Mouse (Mus musculus): ENCODE measurements around the gene Pla2g4e.
"Not testable (repeated sequence)": the region's sequence is repeated elsewhere in the genome, so short reads cannot be mapped to it uniquely, and the experiment has no call there.

Gene Pla2g4e

DNA sequence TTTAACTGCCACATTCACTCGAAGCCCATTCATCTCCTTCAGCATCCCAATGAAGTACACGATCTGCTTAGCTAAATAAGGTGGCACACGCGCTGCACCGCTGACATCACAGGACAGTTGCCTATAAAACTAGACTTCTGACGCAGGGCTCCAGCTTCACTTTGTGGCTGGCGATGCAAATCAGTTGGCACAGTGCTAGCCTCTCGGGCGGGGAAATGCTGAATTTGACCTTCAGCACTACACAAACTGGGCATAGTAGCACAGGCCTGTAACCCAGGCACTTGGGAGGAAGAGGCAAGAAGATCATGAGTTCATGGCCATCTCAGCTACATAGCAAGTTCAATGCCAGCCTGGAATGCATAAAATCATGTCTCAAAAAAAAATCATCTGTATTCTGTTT lies 6.4 kb downstream of the Pla2g4e start:
- intact Hi-C loops (cut with DNase I): not testable (repeated sequence)

DNA sequence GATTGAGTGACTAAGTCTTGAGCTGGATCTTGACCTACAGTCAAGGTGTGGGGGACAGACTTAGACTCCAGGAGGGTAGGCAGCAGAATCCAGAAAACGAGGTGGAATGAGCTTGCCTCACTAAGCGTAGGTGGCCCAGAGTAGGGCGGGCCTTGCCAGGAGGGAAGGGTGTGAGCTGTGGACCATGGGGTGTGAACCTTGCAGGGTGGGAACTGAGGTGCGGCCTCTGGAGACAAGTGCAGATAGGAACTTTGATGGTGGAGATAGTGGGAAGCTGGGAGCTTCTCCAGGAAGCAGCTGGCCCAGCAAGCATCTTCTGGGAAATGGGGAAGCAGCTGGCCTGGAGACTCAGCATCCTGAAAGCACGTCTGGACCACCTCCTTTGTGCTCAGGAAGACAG lies 7.4 kb downstream of the Pla2g4e start:
- intact Hi-C loops (cut with DNase I): no loop called here

DNA sequence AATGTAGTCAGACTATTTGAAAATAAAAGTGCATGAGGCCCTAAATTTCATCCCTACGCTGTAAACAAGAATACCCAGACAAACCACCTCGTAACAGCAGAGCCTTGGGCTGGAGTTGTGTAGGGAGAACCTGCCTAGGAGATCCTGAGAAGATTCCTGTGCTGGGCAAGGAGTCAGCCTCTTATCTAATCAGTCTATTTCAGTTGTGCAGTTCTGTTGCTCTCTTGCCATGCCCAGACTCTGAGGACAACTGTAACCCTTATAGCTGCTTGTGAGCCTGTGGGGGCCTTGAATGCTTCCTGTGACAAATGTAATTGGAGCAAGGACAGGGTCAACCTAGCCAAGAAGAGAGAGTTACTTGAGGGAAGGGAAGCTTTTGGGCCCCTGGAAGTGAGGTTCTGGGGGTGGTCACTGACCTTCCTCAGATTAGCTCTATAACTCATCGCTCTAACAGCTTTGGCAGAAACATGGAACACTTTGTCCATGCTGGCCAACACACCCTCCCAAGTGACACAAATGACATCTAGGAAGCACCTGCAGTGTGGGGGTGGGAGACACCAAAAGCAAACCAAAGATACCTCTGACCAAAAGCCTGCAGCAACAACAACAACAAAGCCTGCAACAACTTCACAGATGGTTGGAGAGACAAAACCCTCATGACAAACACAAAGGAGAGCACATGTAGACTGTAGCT lies 9.0 kb downstream of the Pla2g4e start:
- intact Hi-C loops (cut with DNase I): no loop called here

DNA sequence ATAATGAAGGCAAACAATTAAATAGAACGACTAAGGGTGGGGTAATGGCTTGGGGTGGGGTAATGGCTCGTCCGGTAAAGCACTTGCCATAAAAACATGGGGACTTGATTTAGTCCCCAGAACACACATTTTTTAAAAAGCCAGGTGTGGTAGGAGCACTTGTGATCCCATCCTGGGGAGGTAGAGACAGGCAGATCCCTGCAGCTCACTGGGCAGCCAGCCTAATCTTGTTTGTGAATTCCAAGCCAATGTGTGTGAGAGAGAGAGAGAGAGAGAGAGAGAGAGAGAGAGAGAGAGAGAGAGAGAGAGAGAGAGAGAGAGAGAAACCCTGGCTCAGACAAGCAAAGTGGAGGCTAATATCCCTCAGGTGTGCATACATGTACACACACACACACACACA lies 9.8 kb downstream of the Pla2g4e start:
- intact Hi-C loops (cut with DNase I): no loop called here

DNA sequence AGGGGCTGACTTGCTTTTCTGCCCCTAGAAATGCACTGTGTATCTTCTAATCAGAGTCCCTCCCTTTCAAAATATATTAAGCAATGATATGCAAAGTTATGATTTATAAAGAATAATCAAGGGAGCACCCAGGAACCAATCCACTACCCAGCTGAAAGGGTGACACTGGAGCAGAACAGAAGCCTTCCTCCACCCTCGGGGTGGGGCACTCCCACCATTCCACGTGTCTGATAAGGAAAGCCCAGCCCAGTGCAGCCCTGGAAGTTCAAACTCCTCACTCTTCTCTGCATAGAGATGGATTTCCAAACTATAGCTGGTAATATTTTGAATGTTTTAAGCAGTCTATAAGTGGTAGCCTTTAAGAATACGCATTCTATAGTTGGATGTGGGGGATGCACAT lies 13.5 kb downstream of the Pla2g4e start:
- intact Hi-C loops (cut with DNase I): no loop called here

DNA sequence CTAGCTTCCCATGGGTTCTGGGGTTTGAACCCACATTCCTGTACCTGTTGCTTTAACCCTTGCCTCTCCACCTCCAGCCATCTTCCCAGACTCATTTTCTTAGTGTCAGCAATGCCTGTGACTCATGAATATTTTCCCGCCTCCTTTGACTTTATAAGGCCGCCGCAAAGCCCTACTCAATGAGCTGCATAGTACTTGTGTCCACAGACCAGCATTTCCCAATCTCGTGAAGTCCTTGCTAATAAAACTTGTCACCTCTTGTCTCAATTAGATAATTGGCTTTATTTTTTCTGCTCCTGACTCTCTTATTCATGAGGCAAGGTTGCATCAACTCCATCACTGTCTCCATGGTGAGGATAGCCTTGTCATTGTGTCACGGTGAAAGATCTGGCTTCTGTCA lies 30.5 kb downstream of the Pla2g4e start:
- intact Hi-C loops (cut with DNase I): no loop called here

DNA sequence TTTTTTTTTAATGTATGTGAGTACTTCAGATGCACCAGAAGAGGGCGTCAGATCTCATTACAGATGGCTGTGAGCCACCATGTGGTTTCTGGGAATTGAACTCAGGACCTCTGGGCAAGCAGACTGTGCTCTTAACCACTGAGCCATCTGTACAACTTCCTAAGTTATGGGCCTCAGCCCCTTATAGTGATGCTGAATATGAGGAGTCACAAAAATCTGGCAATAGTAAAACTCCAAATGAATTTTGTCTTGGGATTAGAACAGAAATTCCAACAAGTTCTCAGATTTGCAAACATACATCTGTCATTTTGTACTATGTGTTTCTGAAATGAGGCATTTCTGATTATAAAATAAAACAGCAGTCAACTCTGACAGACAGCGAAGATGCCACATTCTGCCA lies 33.7 kb downstream of the Pla2g4e start:
- intact Hi-C loops (cut with DNase I): no loop called here

DNA sequence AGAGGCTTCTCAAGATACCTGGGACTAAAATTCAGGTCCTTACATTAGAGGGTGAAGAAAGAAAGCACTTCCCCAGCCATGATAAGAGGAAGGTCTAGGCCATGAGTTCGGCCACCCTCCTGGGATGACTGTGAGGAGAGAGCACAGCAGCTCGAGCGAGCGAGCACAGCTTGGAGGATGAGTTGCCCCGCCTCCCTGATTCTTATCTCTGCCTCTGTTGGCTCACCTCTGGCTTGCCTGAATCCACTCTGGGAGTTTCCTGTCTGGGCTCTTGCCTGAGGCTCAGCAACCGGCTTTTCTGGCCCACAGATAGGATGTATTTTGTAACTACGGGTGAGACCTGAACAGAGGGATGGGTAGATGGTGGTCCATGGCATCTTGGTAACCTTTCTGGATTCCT lies 37.2 kb downstream of the Pla2g4e start:
- intact Hi-C loops (cut with DNase I): no loop called here

DNA sequence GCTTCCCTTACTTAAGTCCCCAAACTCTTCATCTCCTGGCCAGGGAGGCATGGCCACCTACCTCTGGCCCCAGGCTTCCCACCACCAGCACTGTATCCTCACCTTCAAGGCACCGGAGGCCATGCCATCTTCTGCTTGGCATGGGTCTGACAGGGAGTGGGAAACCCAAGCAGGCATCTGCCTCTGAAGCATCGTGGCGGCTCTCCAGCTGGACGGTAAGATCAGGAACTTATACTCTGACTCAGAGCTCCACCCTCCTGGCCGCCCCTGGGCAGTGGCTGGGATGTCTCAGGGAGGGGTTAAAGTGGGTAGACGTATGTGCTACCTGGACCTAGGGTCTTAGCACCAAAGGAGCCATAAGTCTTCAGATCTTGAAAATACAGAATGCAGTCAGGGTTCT lies 38.1 kb downstream of the Pla2g4e start:
- intact Hi-C loops (cut with DNase I): no loop called here

DNA sequence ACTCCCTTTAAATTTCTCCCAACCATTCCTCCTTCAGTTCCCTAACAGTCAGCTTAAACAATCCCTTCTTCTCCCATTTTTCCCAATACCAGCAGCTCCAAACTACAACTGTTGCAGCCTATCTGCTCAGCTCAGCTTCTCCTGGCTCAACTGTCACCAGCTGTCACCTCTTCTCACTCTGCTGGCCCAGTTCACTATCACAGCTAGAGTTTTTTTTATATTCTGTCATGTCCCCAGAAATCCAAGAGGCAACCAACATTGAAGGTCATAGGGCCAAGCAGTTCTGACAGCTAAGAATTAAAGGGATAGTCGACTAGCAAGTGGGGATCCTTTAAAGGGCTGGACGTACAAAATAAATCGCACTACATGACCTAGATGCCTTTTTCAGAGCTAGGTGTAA lies 41.4 kb downstream of the Pla2g4e start:
- intact Hi-C loops (cut with DNase I): no loop called here

DNA sequence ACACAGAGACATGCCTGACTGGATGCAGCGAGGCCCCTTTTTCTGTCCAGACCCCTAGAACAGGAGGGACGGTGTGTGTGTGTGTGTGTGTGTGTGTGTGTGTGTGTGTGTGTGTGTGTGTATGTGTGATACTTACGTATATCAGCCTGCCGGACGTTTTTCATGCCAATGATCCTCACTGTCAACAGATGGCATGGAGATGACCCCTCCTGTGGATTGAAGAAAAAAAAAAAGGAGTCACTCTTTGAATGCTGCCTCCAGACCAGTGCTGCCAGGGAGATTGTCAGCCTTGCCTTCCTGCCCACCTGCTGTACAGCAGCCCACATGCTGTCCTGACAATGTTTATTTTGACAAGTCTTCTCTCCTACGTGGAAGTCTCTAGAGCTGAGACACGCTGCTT lies 45.1 kb downstream of the Pla2g4e start:
- intact Hi-C loops (cut with DNase I): no loop called here

DNA sequence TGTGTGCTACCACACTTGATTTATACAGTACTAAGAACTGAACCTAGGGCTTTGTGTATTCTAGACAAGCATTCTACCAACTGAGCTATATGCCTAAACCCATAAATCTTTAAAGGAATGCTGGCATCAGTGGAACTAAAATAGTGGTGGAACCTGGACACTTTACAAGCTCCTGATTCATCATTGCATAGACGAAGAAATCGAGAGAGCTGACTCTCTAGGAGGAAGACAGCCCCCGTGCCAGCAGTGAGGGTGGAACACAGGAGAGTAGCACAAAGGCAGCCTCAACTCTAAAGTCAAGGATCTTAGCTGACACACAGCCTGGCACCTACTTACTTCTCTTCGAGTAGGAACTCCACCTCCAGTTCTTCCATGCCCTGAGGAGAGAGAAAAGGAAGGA lies 57.0 kb downstream of the Pla2g4e start:
- intact Hi-C loops (cut with DNase I): no loop called here

DNA sequence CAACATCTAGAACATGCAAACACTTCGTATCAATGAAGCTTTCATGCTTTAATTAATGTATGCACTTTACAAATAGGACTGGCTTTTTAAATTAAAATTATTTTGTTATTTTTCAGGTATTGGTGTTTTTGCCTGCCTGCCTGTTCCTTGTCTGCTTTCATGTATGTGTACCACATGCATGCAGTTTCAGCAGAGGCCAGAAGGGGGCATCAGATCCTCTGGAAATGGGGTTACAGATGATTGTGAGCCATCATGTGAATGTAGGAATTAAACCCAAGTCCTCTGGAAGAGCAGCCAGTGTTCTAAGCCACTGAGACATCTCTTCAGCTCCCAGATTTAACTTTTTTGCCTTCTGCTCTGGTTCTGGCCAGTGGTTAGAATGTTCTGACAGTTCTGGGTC lies 57.6 kb downstream of the Pla2g4e start:
- intact Hi-C loops (cut with DNase I): no loop called here

DNA sequence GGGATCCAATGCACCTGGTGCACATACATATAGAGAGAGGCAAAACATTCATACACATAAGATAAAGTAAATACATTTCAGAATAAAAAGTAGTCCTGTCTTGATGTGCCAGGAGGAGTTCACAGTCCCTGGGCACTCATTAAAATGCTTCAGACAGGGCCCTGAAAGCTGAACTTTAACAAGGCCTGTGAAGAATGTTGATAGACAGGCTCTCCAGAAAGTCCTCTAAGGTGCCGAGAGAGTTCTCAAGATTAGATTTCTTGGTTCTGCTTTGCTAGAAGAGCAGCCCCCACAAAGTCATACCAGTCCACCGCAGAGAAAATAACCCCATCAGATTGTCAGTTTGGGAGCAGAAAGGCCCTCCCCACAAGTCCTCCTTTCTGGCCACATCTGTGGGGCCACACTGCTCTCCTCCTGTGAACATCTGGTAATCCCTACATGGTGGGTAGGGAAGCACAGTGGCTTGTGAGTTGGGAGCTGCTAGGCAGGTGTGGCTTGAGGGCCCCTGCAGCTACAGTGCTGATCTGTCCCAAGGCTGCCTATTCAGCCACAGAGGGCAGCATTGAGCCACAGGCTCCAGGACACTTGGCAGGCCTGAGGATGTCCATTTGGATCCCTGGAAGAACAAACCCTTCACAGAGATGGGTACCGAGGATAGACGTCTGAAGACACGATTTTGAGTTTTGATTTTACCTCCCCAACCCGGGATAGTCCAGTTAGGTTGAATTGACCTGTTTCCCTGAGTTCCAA lies 59.4 kb downstream of the Pla2g4e start:
- intact Hi-C loops (cut with DNase I): no loop called here

DNA sequence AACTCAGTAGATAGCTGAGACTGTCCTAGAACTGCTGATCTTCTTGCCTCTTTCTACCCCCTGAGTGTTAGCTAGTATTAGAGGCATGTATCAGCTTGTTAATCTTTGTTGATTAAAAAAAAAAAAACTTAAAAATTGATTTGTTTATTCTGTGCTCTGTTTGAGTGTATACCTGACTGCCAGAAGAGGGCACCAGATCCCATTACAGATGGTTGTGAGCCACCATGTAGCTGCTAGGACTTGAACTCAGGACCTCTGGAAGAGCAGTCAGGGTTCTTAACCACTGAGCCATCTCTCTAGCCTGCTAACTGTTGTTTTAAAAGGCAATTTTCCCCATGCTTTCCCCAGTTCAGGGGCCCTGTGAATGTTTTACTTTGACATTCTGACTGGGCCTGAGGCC lies 66.2 kb downstream of the Pla2g4e start:
- intact Hi-C loops (cut with DNase I): loop anchor here (5.0 kb wide), 1 partner anchor 83 kb away; no protein-coding TSS in a partner anchor

DNA sequence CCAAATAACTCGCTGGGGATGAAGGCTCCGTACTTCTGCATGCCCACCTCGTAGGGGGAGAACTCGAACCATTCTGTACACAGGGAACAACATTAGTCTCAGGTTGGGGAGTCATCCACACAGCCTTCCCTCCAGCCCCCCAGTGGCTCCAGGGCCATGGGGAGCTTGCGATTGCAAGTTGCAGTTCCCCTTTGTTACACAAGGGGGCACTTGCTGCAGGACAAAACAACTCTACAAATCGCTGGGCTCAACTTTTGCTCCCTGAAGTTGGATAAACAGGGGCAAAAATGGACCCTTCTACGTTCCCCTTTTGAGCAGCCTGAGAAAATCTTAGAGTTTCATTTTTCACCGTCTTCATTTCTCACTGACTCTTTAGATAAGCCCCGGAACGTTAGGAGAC lies 71.4 kb downstream of the Pla2g4e start:
- intact Hi-C loops (cut with DNase I): loop anchor here (5.0 kb wide), 1 partner anchor 109 kb away; no protein-coding TSS in a partner anchor

DNA sequence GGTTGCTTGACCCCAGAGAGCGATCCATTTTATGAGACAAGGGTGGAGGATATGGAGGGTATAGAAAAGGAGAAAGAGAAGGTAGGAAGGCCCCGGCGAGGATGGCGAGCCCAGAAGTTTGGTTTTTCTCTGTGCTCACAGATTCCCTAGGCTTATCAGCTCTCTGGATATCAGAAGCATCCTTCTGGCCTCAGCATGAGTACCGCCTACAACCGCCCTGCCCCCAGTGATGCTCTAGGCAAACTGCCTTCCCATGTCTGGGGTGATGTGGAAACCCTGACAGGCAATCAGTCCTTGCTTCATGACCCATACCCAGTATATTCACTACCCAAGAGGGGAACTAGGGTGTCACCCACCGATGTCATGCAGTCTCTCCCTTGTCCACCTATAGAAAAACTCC lies 73.8 kb downstream of the Pla2g4e start:
- intact Hi-C loops (cut with DNase I): loop anchor here (2.0 to 5.0 kb wide), 2 partner anchors 111 to 199 kb away; partner anchors contain the start of gene Mapkbp1

DNA sequence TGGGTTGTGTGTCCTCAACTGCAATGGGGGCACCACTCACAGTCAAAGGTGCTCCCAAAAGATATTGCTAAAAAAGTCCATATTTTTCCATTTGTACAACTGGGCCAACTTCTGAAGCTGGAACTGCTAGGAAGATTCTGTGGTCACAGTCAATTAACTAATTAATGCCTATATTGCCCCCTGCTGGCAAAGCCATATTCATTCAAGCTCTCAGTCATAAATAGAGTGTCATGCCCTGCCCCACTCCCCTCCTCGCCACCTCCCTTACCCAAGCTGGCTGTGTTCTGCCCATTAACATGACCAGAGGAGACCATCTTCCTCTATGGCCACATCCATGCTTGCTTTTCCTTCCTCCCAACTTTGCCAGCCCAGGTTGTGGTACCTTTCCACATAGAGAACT lies 74.4 kb downstream of the Pla2g4e start:
- intact Hi-C loops (cut with DNase I): loop anchor here (2.0 to 5.0 kb wide), 2 partner anchors 112 to 198 kb away; partner anchors contain the start of gene Mapkbp1

DNA sequence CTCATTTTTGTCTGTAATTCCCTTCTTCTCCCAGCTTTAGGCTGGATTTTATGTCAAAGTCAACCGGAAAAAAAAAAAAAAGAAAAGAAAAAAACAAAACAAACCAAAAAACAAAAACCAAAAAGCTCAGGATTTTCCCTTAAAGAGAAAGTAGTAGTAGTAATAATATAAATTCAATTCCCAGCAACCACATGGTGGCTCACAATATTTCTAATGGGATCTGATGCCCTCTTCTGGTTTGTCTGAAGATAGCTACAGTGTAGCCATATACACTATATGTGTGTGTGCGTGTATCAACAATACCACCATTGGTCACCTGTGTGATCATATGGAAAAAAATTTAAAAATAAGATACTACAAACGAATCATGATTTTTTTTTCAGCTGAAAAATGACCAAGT lies 75.8 kb downstream of the Pla2g4e start:
- intact Hi-C loops (cut with DNase I): loop anchor here (2.0 kb wide), 1 partner anchor 85 kb away; no protein-coding TSS in a partner anchor

DNA sequence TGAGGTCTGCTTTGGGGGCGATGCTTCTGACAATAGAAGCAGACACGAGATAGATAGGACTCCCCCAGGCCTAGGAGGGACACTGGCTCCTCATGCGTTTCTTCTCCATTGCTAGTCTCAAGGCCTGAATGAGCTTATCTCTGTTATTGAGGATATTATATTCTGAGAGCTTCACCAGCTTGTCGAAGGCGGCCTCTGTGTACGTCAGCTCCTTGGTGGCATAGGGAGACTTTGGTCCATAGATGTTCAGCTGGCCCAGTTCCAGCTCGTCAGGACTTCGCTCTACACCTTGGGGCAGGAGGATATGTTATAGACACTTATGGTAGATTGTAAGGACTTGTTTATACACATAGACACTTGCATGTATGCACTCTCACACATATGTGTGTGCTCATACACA lies 77.4 kb downstream of the Pla2g4e start:
- intact Hi-C loops (cut with DNase I): loop anchor here (2.0 kb wide), 1 partner anchor 83 kb away; no protein-coding TSS in a partner anchor

DNA sequence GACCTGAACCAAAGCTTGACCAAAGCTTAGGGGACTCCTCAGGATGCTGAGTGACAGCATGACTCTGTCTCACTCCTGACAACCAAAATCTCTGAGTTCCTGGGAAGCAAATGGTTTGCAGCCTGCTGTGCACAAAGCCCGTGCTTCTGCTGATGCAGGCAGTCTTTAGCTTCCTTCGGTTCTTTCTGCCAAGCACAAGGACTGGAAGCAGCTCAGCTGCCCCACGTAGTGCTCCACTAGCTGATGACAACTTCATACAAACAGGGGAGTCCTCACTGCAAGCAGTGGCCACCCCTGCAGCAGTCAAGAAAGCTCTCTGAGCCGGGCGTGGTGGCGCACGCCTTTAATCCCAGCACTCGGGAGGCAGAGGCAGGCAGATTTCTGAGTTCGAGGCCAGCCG lies 79.7 kb downstream of the Pla2g4e start:
- intact Hi-C loops (cut with DNase I): no loop called here

DNA sequence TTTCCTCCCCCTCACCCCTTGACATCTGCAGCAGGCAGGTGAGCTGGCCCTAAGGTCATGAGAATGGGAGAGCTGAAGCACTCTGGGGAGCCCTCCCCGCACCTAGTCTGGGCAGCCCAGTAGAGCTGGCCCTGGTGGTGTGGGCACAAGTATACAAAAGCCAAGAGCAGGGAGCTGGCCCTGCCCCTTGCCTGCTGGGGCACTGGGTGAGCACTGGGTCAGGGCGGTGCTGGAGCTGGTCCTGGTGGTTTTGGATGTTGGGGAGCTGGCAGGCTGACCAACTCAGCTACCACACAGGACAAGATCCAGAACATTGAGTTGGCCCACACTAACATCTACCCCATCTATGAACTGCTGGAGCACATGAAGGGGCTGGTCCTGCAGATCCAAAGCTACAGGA lies 85.7 kb downstream of the Pla2g4e start:
- intact Hi-C loops (cut with DNase I): no loop called here

DNA sequence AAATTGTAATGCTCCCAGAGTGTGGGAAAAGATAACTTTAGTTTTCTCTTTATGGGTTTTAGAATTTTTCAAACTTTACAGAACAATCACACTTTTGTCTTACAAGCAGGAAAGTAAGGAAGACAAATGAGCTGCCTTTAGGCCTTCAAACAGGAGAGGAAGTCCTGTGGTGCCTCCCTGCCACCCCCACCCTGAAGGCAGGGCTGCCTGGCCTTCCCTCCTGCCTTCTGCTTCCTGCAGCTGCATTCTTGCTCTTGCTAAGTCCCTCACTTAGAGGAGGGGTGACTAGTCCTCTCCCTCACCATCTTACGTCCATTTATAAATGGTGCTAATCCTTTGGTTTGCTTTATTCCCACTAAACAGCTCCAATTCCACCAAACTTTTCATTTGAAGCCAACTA lies 86.3 kb downstream of the Pla2g4e start:
- intact Hi-C loops (cut with DNase I): no loop called here
